Mouse (Mus musculus) stomach, postnatal 0 days (tissue): ENCODE results near the gene Wnt1.

Source experiments
- CTCF ChIP-seq: IDR thresholded peaks from 2 replicates; pipeline ENCODE4 v1.5.1; 2016; ENCODE audit warnings: antibody characterized with exemption, low read depth, mild to moderate bottlenecking, moderate library complexity
- EP300 ChIP-seq: optimal IDR thresholded peaks from 2 replicates; pipeline ENCODE3; 2016; ENCODE audit warnings: antibody characterized with exemption

DNA sequence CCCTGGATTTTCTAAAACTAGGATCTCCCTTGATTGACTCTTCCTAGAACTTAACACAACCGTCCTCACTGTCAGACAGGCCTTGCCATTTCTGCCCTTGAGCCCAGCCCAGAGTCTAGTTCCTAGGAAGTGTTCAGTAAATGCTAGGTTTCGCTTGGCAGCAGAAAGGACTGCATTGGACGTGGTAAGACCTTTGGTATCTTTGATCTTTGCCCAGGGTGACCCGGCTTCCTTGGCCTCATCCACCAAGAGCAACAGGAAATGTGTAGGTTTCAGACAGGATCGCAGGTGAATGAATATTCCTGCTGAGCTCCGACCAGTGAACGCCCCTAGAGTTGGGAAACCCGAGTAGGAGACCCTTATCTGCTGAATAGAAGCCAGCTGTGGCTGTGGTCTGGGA, 13.3 kb downstream of the Wnt1 start:
- TF ChIP-seq CTCF (no peak), EP300 (no peak)
